Mouse (Mus musculus) stomach, postnatal 0 days (tissue): ENCODE measurements at regions not wholly inside any gene's neighbourhood (a gene's known extent, or its start where the extent isn't known, plus 50 kb on each side); places are given as distances from the start of the nearest gene placed in this dataset.
A peak's percentile ranks its signal among the peaks of the same experiment; 100 is the strongest.

ENCODE experiments used
- ATAC-seq: fragments of 200-750 bp; cut with Nextera tagmentation; 2 replicates; pipeline ENCODE4 v1.8.0; 2017; ENCODE audit not compliant: low FRiP score, low TSS enrichment
- DNase-seq: peaks from one replicate; pipeline ENCODE4 v3.0.0-alpha.2; 2016; ENCODE audit warnings: low spot score
- H3K27ac ChIP-seq: fragments of 300-500 bp; sonication (generic); replicated peaks from 2 replicates; pipeline ENCODE4 v1.5.1; 2014; ENCODE audit warnings: mild to moderate bottlenecking, control low read depth
- H3K27me3 ChIP-seq: fragments of 300-500 bp; sonication (generic); 2 replicates; pipeline ENCODE4 v1.6.1; 2014; ENCODE audit warnings: low read length; ENCODE audit not compliant: control insufficient read depth, insufficient read depth
- H3K36me3 ChIP-seq: fragments of 300-500 bp; sonication (generic); 2 replicates; pipeline ENCODE4 v1.6.1; 2014; ENCODE audit warnings: low read length, mixed read lengths; ENCODE audit not compliant: control insufficient read depth, insufficient read depth
- H3K4me1 ChIP-seq: fragments of 300-500 bp; sonication (generic); replicated peaks from 2 replicates; pipeline ENCODE4 v1.6.1; 2014; ENCODE audit warnings: antibody characterized with exemption; ENCODE audit not compliant: control insufficient read depth, insufficient read depth
- H3K4me2 ChIP-seq: fragments of 300-500 bp; sonication (generic); replicated peaks from 2 replicates; pipeline ENCODE4 v1.6.1; 2014; ENCODE audit warnings: low read depth, mild to moderate bottlenecking, control low read depth, moderate library complexity
- H3K4me3 ChIP-seq: fragments of 300-500 bp; sonication (generic); 2 replicates; pipeline ENCODE4 v1.5.1; 2014; ENCODE audit warnings: low read depth, low read length, control low read depth
- H3K9ac ChIP-seq: fragments of 300-500 bp; sonication (generic); 2 replicates; pipeline ENCODE4 v1.6.1; 2014; ENCODE audit warnings: mild to moderate bottlenecking, low read length, control low read depth, mixed read lengths
- H3K9me3 ChIP-seq: fragments of 300-500 bp; sonication (generic); 2 replicates; pipeline ENCODE4 v1.6.1; 2016; ENCODE audit warnings: low read length; ENCODE audit not compliant: control insufficient read depth
- CTCF ChIP-seq: IDR thresholded peaks from 2 replicates; pipeline ENCODE4 v1.5.1; 2016; ENCODE audit warnings: antibody characterized with exemption, low read depth, mild to moderate bottlenecking, moderate library complexity
- EP300 ChIP-seq: optimal IDR thresholded peaks from 2 replicates; pipeline ENCODE3; 2016; ENCODE audit warnings: antibody characterized with exemption
- WGBS: fragments of 180-500 bp; shearing (Covaris S2); extraction: QIAGEN DNeasy Blood & Tissue Kit; methylation state at CpG from one replicate; pipeline ENCODE4 v1.1.7; 2014; 5-methylcytosine and 5-hydroxymethylcytosine counted together

DNA sequence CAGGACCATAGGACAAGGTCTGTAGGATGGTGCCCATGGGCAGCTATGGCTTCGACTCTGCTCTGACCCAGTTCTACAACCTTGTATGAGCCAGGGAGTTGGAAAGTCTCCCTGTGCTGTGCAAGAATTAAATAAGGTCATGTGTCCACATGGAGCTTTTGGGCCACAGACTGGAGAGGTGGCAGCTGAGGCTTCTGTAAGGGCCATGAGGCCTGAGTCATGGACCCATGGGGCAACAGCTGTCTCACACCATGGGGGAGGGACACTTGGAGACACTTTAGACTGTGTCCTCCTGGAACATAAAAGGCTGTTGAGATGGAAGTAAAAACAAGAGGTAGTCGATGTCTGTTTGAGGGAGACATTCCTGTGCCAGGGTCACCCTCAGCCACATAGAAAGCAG lies 154.5 kb upstream of the Gm3448 start:
- DNase-seq, result no peak
- ATAC-seq, result no peak
- Histone ChIP-seq H3K4me2 (no peak overlapping the region), H3K27ac (no peak overlapping the region), H3K9ac (no peak overlapping the region), H3K4me1 (peaks cover 8% of the 10 kb centered on the region; the same call in 1 of the 2 replicates), H3K9me3 (no peaks in the 10 kb centered on the region), H3K27me3 (no peaks in the 10 kb centered on the region), H3K4me3 (no peak overlapping the region), H3K36me3 (no peaks in the 10 kb centered on the region)
- TF ChIP-seq CTCF (no peak), EP300 (no peak)
- WGBS, result 78% methylated on average over 2 of the region's 2 CpGs

DNA sequence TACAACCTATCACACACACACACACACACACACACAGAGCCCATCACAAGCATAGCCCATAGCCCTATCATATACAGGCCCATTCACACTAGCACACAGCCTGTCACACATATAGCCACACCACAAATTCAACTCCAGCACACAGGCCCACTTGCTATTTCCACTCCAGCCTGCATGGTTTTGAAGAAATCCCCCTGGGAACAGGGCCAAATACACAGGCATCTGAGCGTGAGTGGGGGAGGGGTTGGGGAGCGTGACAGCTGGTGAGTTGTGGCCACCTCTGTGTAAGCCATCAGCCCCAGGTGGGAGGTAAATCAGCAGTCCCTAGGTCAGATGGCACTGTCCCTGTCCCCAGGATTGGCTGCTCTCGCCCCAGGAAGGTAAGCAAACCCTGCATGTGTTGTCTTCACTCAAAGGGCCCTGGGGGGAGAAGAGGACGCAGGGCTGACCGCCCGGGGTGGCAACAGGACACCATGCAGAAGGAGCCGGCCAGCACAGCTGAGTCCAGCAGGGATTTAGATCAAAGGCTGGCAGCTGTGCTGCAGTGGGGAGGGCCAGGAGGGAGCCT lies 153.6 kb upstream of the Gm3448 start:
- ATAC-seq (no peak), DNase-seq (no peak)
- no peak for TF ChIP-seq EP300
- TF ChIP-seq CTCF, result no peak
- Histone ChIP-seq H3K9me3 (no peaks in the 10 kb centered on the region), H3K36me3 (no peaks in the 10 kb centered on the region), H3K27ac (no peak overlapping the region), H3K9ac (no peak overlapping the region), H3K4me3 (no peak overlapping the region), H3K4me1 (peaks cover 8% of the 10 kb centered on the region; the same call in 1 of the 2 replicates), H3K27me3 (no peaks in the 10 kb centered on the region), H3K4me2 (no peak overlapping the region)
- 46% methylated on average over 7 of the region's 7 CpGs for WGBS

DNA sequence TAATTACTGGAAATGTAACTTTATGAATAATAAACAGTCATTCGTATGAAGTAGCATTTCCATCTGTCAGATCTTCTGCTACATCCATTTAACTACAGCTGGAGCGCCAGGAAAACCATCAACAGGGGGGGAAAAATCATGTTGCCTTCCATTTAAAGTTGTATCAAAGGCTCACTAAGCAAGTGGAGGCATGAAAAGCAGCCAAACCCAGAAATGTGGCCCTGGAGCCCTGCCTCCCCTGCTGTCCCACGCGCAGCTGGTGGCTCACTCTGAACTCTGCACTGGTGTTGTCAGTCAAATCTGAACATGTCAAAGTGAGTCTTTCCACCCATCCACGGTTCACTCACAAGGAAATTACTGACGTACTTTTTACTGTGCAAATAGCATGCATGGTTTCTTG lies 152.5 kb upstream of the Gm3448 start:
- H3K4me2 ChIP-seq, result no peak overlapping the region
- WGBS, result 50% methylated on average over 6 of the region's 6 CpGs
- H3K36me3 ChIP-seq, result no peaks in the 10 kb centered on the region
- peak overlapping the region; percentile 72 for H3K27ac ChIP-seq
- peaks cover 8% of the 10 kb centered on the region; the same call in 1 of the 2 replicates for H3K4me1 ChIP-seq
- no peak for ATAC-seq
- no peaks in the 10 kb centered on the region for H3K27me3 ChIP-seq
- no peak for DNase-seq
- TF ChIP-seq CTCF (no peak), EP300 (no peak)
- no peak overlapping the region for H3K4me3 ChIP-seq
- no peaks in the 10 kb centered on the region for H3K9me3 ChIP-seq
- no peak overlapping the region for H3K9ac ChIP-seq

DNA sequence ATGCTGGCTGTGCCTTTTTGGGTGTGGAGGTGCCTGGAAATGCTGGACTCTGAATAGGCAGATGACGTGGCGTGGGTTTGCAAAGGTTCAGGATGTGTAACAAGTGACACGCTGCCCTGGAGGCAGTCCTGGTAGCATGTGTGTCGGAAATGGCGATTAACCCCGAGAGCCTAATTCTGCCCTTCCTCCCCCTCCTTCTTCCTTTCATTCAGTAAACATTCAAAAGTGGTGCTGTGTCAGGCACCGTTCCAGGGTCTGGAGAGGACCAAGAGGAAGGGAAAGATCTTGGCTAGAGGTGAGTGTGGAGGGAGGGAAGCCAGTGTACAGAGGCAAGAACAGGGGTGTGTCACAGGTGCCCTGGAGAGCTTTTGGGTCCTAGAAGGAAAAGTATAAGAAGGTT lies 151.5 kb upstream of the Gm3448 start:
- Histone ChIP-seq H3K4me2 (0 out of 2 replicates have a peak overlapping the region, but pooled peaks have one; percentile 23), H3K9me3 (no peaks in the 10 kb centered on the region), H3K4me3 (no peak overlapping the region), H3K36me3 (no peaks in the 10 kb centered on the region), H3K27me3 (no peaks in the 10 kb centered on the region), H3K4me1 (peaks cover 8% of the 10 kb centered on the region; the same call in 1 of the 2 replicates), H3K9ac (no peak overlapping the region), H3K27ac (peak overlapping the region; percentile 72)
- WGBS, result 14% methylated on average over 7 of the region's 7 CpGs
- ATAC-seq (peak; percentile 86), DNase-seq (peak; percentile 79)
- TF ChIP-seq CTCF (no peak), EP300 (no peak)

DNA sequence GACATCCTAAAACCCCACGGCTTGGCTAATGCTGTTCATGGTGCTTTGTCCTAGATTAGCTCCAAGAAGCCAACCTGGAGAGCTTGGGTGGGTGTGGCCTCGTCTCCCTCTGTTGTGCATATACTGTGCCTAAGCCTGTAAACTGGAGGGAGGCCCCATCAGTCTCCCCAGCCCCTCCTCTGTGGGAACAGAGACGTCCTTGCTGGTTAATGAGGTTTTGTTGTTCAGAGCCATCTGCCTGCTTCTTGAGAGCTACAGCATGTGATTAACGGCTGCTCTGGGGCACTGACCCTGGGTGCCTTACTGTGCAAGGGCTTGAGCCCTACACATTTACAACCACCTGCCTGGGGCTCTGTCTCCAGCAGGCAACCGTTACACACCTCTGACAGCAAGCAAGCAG lies 143.9 kb upstream of the Gm3448 start:
- TF ChIP-seq EP300, result no peak
- TF ChIP-seq CTCF, result no peak
- H3K4me2 ChIP-seq, result no peak overlapping the region
- H3K4me3 ChIP-seq, result no peak overlapping the region
- H3K4me1 ChIP-seq, result no peaks in the 10 kb centered on the region
- no peaks in the 10 kb centered on the region for H3K9me3 ChIP-seq
- no peaks in the 10 kb centered on the region for H3K36me3 ChIP-seq
- H3K9ac ChIP-seq, result no peak overlapping the region
- H3K27ac ChIP-seq, result no peak overlapping the region
- H3K27me3 ChIP-seq, result no peaks in the 10 kb centered on the region
- DNase-seq, result no peak
- 16% methylated on average over 5 of the region's 5 CpGs for WGBS
- ATAC-seq, result no peak

DNA sequence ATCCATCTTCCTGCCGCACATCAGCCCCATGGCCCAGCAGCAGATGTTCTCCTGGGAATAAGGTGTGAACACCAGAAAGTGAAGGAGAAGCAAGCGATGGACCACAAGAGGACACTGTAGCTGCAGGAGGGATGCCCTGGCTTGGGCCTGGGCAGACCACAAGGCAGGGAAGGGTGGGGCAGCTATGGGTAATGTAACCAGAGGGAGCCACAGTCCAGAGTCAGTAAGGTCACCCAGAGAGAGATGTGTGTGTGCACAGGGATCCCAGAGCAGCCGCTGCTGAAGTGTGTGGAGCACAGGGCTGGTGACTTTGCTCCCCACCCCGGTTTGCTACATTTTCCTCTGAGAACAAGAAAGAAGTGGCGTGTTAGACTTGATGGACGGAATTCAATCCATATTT lies 142.5 kb upstream of the Gm3448 start:
- no peaks in the 10 kb centered on the region for H3K27me3 ChIP-seq

More for the DNA sequence above, 142.5 kb upstream of the Gm3448 start:
- 52% methylated on average over 6 of the region's 6 CpGs for WGBS
- no peak for TF ChIP-seq EP300
- TF ChIP-seq CTCF, result peak; percentile 43
- Histone ChIP-seq H3K4me2 (no peak overlapping the region), H3K9me3 (no peaks in the 10 kb centered on the region), H3K36me3 (no peaks in the 10 kb centered on the region), H3K4me3 (no peak overlapping the region), H3K9ac (no peak overlapping the region), H3K4me1 (no peaks in the 10 kb centered on the region), H3K27ac (no peak overlapping the region)
- no peak for DNase-seq
- no peak for ATAC-seq
